Mouse (Mus musculus): ENCODE measurements around the gene Mgmt. TPM values are rescaled to one million over a fixed set of nuclear protein-coding genes. Genes with fewer than 3 reads are reported as not detected.

Gene Mgmt
- polyA plus RNA-seq, 1 experiment from 2014 or later: 3.5 TPM

DNA sequence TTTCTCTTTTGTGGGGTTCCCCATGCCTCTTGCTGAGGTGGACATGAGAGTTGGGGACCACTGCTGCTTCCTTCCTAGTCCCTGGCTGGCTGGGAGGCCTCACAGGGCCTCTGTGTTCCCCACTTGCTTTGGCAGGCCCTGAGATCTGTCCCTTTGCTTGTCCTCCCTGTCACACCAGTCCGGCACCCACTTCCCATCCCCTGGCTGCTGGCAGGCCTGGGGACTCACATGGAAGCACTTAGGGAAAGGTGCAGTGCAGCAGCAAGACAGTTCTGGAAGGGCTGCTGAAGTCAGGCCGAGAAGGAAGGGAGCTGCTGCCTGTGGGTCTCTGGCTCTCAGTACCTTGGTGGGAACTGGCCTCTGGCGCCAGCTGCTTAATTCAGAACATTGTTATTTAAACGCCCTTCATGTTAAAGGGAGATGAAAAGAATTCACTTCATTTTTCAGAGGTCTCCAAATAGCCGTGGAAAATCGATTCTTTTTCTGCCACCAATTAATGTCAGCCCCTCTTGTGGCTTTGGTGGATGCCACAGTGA, 53.9 kb downstream of the Mgmt start:
- WGBS: 21% methylated on average over 6 of the region's 6 CpGs
- Histone ChIP-seq H3K4me1 (peaks cover 25% of the 10 kb centered on the region), H3K27me3 (peaks cover 9% of the 10 kb centered on the region), H3K9ac (no peak overlapping the region), H3K4me2 (replicated peaks) (no peak overlapping the region), H3K9me3 (replicated peaks) (no peaks in the 10 kb centered on the region), H3K27ac (no peak overlapping the region), H3K4me3 (no peak overlapping the region), H3K36me3 (no peaks in the 10 kb centered on the region)
- no peak for ATAC-seq (ENCODE audit: low FRiP score)

DNA sequence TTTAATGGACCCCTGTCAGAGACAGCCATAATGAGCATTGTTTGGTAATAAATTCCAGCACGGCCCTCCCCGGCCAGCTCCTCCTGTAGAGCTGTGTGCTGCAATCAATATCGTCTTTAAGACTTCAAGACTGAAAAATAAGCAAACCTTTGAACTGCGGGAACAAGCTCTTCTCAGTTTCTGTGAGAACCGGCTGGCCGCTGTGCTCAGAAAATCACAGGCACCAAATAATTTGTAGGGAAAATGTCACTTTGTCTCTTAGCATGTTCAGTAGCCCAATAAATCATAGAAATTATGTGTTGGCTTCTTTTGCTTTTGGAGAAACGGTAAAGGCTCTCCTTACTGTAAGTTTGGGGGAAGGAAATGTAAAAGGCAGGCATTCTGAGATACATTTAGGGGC, 58.2 kb downstream of the Mgmt start:
- Histone ChIP-seq H3K9ac (no peak overlapping the region), H3K4me2 (replicated peaks) (no peak overlapping the region), H3K4me1 (peaks cover 26% of the 10 kb centered on the region), H3K27me3 (peaks cover 9% of the 10 kb centered on the region), H3K36me3 (no peaks in the 10 kb centered on the region), H3K9me3 (replicated peaks) (no peaks in the 10 kb centered on the region), H3K4me3 (no peak overlapping the region), H3K27ac (0 out of 2 replicates have a peak overlapping the region, but pooled peaks have one; percentile 37)
- WGBS: 37% methylated on average over 7 of the region's 7 CpGs
- ATAC-seq (ENCODE audit: low FRiP score): no peak

DNA sequence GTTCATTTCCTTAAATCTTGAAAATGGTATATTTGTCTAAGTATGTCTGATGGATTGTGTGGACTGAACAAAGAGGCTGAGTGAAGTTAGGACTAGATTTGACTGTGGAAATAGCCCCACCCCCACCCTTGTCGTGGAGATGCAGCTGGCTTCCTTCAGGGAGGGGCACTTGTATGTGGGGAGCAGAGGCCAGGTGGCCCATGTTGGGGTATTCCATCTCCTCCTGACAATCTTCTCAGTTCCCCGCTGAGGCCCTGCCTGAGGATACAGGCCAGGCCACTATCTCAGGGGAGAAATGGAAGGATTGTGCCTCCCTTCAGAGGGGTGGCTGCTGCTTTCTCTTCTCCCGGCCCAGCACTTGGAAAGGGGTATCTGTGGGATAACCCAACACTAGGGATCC, 58.8 kb downstream of the Mgmt start:
- Histone ChIP-seq H3K27me3 (peaks cover 9% of the 10 kb centered on the region), H3K9me3 (replicated peaks) (no peaks in the 10 kb centered on the region), H3K36me3 (no peaks in the 10 kb centered on the region), H3K4me2 (replicated peaks) (no peak overlapping the region), H3K4me3 (no peak overlapping the region), H3K4me1 (peaks cover 22% of the 10 kb centered on the region), H3K27ac (peak overlapping the region; percentile 37; the same call in 1 of the 2 replicates), H3K9ac (no peak overlapping the region)
- 19% methylated on average over 3 of the region's 3 CpGs for WGBS
- ATAC-seq (ENCODE audit: low FRiP score): no peak

DNA sequence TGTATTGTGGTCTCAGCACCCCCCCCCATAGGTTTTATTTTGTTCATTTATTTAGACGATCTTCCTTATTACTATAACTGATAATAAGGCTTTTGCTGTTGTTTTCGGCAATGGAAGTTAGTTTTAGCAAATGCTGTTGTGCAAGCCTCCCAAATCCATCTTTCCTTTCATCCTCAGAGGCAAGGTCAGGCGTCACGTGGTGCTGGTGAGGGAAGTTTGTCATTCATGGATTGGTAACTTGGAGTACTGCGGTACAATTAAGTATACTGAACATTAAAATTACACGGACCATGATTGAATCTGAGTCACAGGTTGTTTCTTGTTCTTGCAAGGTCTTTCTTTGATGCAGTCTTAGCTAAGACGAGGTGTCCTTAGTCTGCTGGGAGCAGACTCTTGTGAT, 77.9 kb downstream of the Mgmt start:
- Histone ChIP-seq H3K4me1 (no peaks in the 10 kb centered on the region; the same call in 1 of the 2 replicates), H3K9me3 (replicated peaks) (no peaks in the 10 kb centered on the region), H3K4me3 (no peak overlapping the region), H3K9ac (no peak overlapping the region), H3K27ac (no peak overlapping the region), H3K27me3 (no peaks in the 10 kb centered on the region), H3K4me2 (replicated peaks) (no peak overlapping the region), H3K36me3 (no peaks in the 10 kb centered on the region)
- 93% methylated on average over 7 of the region's 7 CpGs for WGBS
- no peak for ATAC-seq (ENCODE audit: low FRiP score)

DNA sequence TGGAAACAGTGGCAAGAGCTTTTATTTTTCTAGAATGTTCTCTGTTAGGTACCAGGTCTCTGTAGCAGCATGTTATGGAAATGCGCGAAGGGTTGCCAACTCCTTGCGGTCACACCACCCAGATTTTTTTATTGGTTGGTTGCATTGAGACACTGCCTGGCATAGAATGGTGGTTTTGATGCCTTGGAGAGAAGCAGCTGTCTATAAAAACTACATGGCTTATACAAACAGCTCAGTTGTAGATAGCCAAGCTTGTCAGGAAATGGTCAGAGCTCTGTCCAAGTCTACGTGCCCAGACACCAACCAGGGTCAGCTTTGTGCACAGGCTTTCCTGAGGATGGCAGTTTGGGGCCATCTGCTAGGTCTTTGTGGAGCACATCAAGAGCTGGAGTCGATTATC, 80.6 kb downstream of the Mgmt start:
- no peak for ATAC-seq (ENCODE audit: low FRiP score)
- WGBS: 96% methylated on average over 5 of the region's 5 CpGs
- H3K4me3 ChIP-seq: no peak overlapping the region

DNA sequence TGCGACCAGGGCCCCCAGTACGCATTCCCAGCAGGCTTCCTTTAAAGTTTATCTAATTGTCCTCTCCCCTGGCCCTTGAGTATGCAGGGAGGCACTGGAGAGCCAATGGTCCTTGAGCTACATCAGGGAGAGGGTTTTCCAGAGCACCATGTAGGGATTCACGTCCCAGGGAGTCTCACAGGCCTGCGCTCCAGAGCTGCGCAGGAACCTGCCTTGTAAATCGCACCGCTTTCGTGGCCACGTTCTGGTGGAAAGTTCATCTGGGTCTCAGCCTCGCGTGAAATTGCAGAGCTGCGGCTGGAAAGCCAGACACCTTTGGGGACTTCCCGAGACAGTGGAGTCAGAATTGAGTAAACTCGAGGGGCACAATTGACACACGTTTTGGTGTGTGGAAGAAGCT, 103.0 kb downstream of the Mgmt start:
- ATAC-seq (ENCODE audit: low FRiP score): no peak
- Histone ChIP-seq H3K27me3 (no peaks in the 10 kb centered on the region), H3K9me3 (replicated peaks) (no peaks in the 10 kb centered on the region), H3K4me2 (replicated peaks) (no peak overlapping the region), H3K4me3 (no peak overlapping the region), H3K4me1 (peaks cover 17% of the 10 kb centered on the region), H3K9ac (no peak overlapping the region), H3K36me3 (no peaks in the 10 kb centered on the region), H3K27ac (no peak overlapping the region)
- 84% methylated on average over 15 of the region's 15 CpGs for WGBS

More for the DNA sequence above, 80.6 kb downstream of the Mgmt start:
- H3K36me3 ChIP-seq: no peaks in the 10 kb centered on the region
- H3K27me3 ChIP-seq: no peaks in the 10 kb centered on the region
- no peak overlapping the region for H3K4me2 ChIP-seq (replicated peaks)
- no peak overlapping the region for H3K27ac ChIP-seq
- H3K9ac ChIP-seq: no peak overlapping the region
- no peaks in the 10 kb centered on the region for H3K9me3 ChIP-seq (replicated peaks)
- H3K4me1 ChIP-seq: no peaks in the 10 kb centered on the region; the same call in 1 of the 2 replicates

DNA sequence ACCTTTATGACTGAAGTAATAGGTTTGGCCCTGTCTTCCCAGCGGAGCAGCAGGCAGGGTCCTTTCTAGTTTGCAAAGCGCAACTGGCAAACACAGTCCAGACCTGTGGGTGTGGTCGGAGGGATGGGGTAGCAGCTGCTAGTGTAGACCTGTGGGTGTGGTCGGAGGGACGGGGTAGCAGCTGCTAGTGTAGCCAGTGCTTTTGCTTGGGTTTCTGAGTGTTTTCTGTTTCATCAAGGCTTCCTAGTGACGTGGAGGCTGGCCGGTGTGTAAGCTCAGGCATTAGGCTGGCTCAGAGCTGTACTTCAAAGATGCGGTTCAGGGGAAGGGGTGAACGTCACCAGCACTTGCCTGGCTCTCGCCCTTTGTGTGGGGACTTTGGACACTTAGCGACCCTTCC, 106.3 kb downstream of the Mgmt start:
- no peaks in the 10 kb centered on the region for H3K27me3 ChIP-seq
- peak; percentile 50 for ATAC-seq (ENCODE audit: low FRiP score)
- 0 out of 2 replicates have a peak overlapping the region, but pooled peaks have one; percentile 24 for H3K27ac ChIP-seq
- H3K9me3 ChIP-seq (replicated peaks): no peaks in the 10 kb centered on the region
- no peaks in the 10 kb centered on the region for H3K36me3 ChIP-seq
- WGBS: 39% methylated on average over 11 of the region's 11 CpGs
- H3K4me3 ChIP-seq: no peak overlapping the region
- H3K4me1 ChIP-seq: peaks cover 32% of the 10 kb centered on the region
- H3K9ac ChIP-seq: no peak overlapping the region
- no peak overlapping the region for H3K4me2 ChIP-seq (replicated peaks)

DNA sequence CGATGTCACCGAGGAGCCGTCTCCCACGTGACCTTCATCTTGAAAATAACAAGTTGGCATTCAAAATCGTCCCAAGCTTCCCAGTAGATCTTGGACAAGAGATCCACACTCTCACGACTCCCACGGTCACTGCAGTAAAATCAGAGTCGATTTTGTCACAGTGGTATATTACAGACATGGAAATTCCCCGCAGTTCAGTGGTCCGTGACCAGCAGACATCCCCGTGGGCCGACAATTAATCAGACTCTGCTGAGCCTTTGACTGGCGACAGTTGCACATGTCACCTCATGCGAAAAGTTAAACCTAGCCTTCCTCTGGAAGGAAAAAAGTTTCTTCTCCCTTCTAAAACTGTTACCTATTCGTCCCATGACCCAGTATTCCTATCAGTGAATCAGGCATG, 106.8 kb downstream of the Mgmt start:
- no peaks in the 10 kb centered on the region for H3K36me3 ChIP-seq
- H3K27me3 ChIP-seq: no peaks in the 10 kb centered on the region
- peaks cover 32% of the 10 kb centered on the region for H3K4me1 ChIP-seq
- H3K9me3 ChIP-seq (replicated peaks): no peaks in the 10 kb centered on the region
- H3K4me2 ChIP-seq (replicated peaks): no peak overlapping the region
- 0 out of 2 replicates have a peak overlapping the region, but pooled peaks have one; percentile 24 for H3K27ac ChIP-seq
- H3K9ac ChIP-seq: no peak overlapping the region
- WGBS: 61% methylated on average over 15 of the region's 15 CpGs
- H3K4me3 ChIP-seq: no peak overlapping the region
- peak; percentile 51; the same call in 1 of the 2 replicates for ATAC-seq (ENCODE audit: low FRiP score)

DNA sequence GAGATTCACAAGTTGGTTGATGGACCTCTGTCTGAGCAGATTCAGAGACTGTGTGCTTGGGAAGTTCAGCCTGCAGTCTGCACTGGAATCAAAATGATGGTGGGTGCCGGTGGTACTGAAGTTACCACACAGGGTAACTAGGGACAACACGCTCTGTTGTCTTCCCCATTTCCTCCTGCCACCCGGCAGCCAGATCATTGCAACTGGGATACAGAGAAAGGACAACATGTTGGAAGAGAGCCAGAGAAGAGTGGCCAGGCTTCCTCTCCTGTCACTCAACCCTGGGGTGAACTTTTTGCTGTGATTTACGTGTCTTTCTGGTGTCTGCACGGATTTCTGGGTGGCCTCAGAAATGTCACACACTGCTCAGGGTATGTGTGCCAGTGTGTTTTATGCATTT, 107.4 kb downstream of the Mgmt start:
- H3K4me3 ChIP-seq: no peak overlapping the region
- no peaks in the 10 kb centered on the region for H3K27me3 ChIP-seq
- ATAC-seq (ENCODE audit: low FRiP score): 0 out of 2 replicates have a peak, but pooled peaks have one; percentile 6
- H3K27ac ChIP-seq: no peak overlapping the region
- H3K4me1 ChIP-seq: peaks cover 32% of the 10 kb centered on the region
- no peak overlapping the region for H3K9ac ChIP-seq
- H3K9me3 ChIP-seq (replicated peaks): no peaks in the 10 kb centered on the region
- no peak overlapping the region for H3K4me2 ChIP-seq (replicated peaks)
- no peaks in the 10 kb centered on the region for H3K36me3 ChIP-seq
- 45% methylated on average over 5 of the region's 5 CpGs for WGBS

DNA sequence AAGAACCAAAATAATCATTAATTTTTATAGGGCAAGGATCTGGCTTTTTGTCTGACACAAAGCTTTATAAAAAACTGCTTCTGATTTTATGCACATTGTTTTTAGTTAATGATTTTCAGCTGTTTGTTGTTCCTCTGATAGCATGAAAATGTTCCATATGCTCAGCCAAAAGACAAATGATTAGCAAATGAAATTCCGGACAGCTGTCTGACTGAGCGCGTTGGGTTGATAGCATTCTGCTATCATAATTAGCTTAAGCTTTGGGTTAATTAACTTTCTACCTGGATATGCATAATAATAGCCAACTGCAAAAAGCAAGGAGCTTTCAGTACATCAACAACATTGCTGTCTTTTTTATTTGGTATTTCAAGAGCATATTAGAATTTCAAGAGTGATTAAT, 108.0 kb downstream of the Mgmt start:
- no peak overlapping the region for H3K4me3 ChIP-seq
- no peak overlapping the region for H3K9ac ChIP-seq
- no peaks in the 10 kb centered on the region for H3K36me3 ChIP-seq
- H3K9me3 ChIP-seq (replicated peaks): no peaks in the 10 kb centered on the region
- H3K27me3 ChIP-seq: no peaks in the 10 kb centered on the region
- no peak overlapping the region for H3K4me2 ChIP-seq (replicated peaks)
- 54% methylated on average over 3 of the region's 3 CpGs for WGBS
- H3K27ac ChIP-seq: no peak overlapping the region
- H3K4me1 ChIP-seq: peaks cover 32% of the 10 kb centered on the region
- ATAC-seq (ENCODE audit: low FRiP score): no peak

DNA sequence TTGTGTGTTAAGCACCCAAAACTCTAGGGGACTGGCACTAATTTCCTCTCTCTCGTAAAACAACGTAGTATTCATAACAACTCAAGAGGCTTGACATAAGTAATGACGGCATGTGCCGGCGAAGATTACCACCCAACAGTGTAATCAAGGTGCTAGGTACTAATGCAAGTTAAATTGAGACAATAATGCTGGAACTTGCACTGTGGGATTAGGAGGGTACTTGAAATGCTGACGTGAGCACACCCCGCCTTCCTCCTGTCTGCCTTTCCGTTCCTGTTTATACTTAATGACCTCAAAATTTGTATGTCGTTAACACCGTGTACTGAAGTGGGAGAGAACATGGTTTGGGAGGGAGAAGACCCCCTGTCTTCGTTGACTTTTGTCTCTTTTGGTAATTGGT, 110.9 kb downstream of the Mgmt start:
- ATAC-seq (ENCODE audit: low FRiP score): no peak
- no peaks in the 10 kb centered on the region for H3K9me3 ChIP-seq (replicated peaks)
- no peak overlapping the region for H3K9ac ChIP-seq
- WGBS: 40% methylated on average over 11 of the region's 11 CpGs
- no peak overlapping the region for H3K4me2 ChIP-seq (replicated peaks)
- H3K4me3 ChIP-seq: no peak overlapping the region
- no peaks in the 10 kb centered on the region for H3K27me3 ChIP-seq
- no peaks in the 10 kb centered on the region for H3K36me3 ChIP-seq
- peak overlapping the region; percentile 26; the same call in 1 of the 2 replicates for H3K27ac ChIP-seq
- H3K4me1 ChIP-seq: peaks cover 32% of the 10 kb centered on the region

DNA sequence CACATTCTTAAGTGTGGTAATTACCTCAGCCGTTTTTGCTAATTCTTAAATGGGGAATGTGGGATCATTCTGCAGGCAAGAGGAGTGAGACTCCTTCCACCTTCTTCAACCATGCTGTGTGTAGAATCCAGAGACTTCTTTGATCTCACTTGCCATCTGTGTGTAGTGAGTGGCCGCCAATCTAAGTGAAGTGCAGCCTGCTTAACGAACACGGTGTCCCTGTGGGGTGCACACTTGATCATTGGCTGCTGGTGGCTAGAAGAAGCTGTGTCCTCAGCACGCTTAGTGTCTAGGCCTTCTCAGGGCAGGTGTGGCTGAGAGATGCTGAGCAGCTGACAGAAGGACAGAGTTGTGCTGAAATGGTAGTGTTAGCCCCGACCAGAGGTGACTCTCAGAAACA, 113.9 kb downstream of the Mgmt start:
- 65% methylated on average over 6 of the region's 6 CpGs for WGBS
- H3K27me3 ChIP-seq: no peaks in the 10 kb centered on the region
- ATAC-seq (ENCODE audit: low FRiP score): no peak
- H3K9ac ChIP-seq: no peak overlapping the region
- H3K36me3 ChIP-seq: no peaks in the 10 kb centered on the region
- H3K4me3 ChIP-seq: no peak overlapping the region
- H3K4me1 ChIP-seq: peaks cover 13% of the 10 kb centered on the region
- no peak overlapping the region for H3K27ac ChIP-seq
- H3K9me3 ChIP-seq (replicated peaks): no peaks in the 10 kb centered on the region
- H3K4me2 ChIP-seq (replicated peaks): no peak overlapping the region

DNA sequence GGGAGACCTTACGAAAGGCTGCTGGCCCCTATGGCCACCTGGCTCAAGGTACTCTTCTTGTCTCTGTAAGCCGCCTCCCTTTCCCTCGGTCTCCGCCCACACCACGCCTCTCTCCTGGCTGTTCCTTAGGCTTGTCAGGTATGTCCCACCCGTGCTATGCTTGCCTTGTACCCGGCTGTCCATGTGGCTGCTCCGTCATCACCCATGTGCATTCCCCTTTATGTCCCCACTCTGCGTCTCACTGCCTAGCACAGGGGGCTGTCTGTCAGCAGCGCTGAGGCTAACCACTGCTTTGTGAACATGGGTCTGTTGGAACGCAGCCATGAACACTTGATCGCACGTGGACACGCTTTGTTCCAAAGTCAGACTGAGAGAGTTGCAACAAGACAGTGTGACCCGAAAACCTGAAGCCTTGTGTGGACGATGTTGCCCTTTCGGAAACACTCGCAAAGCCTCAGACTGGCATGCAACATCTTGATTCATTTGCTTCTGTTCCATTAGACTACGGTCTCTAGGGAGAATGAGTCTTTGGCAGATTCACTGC, 115.4 kb downstream of the Mgmt start:
- WGBS: 79% methylated on average over 19 of the region's 19 CpGs
- no peak overlapping the region for H3K4me2 ChIP-seq (replicated peaks)
- H3K27me3 ChIP-seq: no peaks in the 10 kb centered on the region
- no peaks in the 10 kb centered on the region for H3K36me3 ChIP-seq
- no peak overlapping the region for H3K4me3 ChIP-seq
- ATAC-seq (ENCODE audit: low FRiP score): no peak
- no peak overlapping the region for H3K9ac ChIP-seq
- H3K4me1 ChIP-seq: 0 out of 2 replicates have a peak, but pooled peaks cover 7% of the 10 kb centered on the region
- H3K27ac ChIP-seq: no peak overlapping the region
- no peaks in the 10 kb centered on the region for H3K9me3 ChIP-seq (replicated peaks)
